Mouse (Mus musculus): Measurements from ENCODE around the gene Prps1l1.

DNA sequence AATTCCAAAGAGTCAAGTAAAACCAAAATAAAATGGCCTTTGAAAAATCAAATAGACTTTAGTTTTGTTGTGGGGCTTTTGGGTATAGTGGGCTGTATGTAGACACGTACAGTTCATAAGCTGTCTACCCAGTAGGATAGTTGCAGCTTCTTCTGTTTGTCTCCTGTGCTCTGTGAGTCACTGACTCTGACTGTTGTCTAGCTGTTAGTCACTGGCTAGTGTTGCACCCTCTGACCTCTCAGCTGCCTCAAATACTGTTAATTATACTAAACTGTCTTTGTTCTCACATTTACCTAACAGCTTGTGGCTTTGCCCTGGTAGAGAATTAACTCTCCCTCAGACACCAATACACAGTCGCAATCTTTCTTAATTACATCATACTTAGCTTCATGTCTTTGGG is 7.3 kb downstream of the Prps1l1 start:
- TF ChIP-seq CTCF (IDR thresholded peaks at IDR 0.05; ENCODE audit: extremely low read depth, insufficient read depth, insufficient read length, insufficient replicate concordance) (no peak), POLR2A (IDR thresholded peaks at IDR 0.05; ENCODE audit: low read depth, low read length) (no peak)
